Mouse (Mus musculus) embryonic facial prominence, embryonic 15.5 days (tissue): ENCODE results near the gene Gja10. TPM values are rescaled to one million over a fixed set of nuclear protein-coding genes. Genes with fewer than 3 reads are reported as not detected.

ENCODE experiments used
- ATAC-seq: fragments of 200-750 bp; cut with Nextera tagmentation; 2 replicates; pipeline ENCODE4 v1.8.0; 2017; ENCODE audit warnings: low read depth, moderate TSS enrichment; ENCODE audit not compliant: insufficient number of reproducible peaks, low FRiP score, low TSS enrichment
- H3K27ac ChIP-seq: fragments of 300-500 bp; sonication (generic); replicated peaks from 2 replicates; pipeline ENCODE4 v1.5.1; 2015; ENCODE audit warnings: mild to moderate bottlenecking, inconsistent platforms
- H3K27me3 ChIP-seq: fragments of 300-500 bp; sonication (generic); 2 replicates; pipeline ENCODE4 v1.6.1; 2015; ENCODE audit warnings: inconsistent platforms
- H3K36me3 ChIP-seq: fragments of 300-500 bp; sonication (generic); 2 replicates; pipeline ENCODE4 v1.6.1; 2015; ENCODE audit warnings: mild to moderate bottlenecking, inconsistent platforms
- H3K4me1 ChIP-seq: fragments of 300-500 bp; sonication (generic); 2 replicates; pipeline ENCODE4 v1.6.1; 2015; ENCODE audit warnings: inconsistent platforms
- H3K4me2 ChIP-seq: fragments of 300-500 bp; sonication (generic); replicated peaks from 2 replicates; pipeline ENCODE4 v1.6.1; 2015; ENCODE audit warnings: mild to moderate bottlenecking, inconsistent platforms
- H3K4me3 ChIP-seq: fragments of 300-500 bp; sonication (generic); replicated peaks from 2 replicates; pipeline ENCODE4 v1.5.1; 2015; ENCODE audit warnings: mild to moderate bottlenecking, inconsistent platforms
- H3K9ac ChIP-seq: fragments of 300-500 bp; sonication (generic); 2 replicates; pipeline ENCODE4 v1.6.1; 2015; ENCODE audit warnings: inconsistent platforms
- H3K9me3 ChIP-seq: fragments of 300-500 bp; sonication (generic); replicated peaks from 2 replicates; pipeline ENCODE4 v1.6.1; 2016; ENCODE audit warnings: inconsistent platforms
- WGBS: fragments of 180-500 bp; shearing (Covaris S2); methylation state at CpG from one replicate; pipeline ENCODE4 v1.1.7; 2015; 5-methylcytosine and 5-hydroxymethylcytosine counted together
- polyA plus RNA-seq: library from polyadenylated mRNA; unstranded; fragments of >200 nt; fragmentation: Nextera tagmentation; extraction: Ambion mirVana; gene quantifications from 2 replicates; pipeline ENCODE4 v1.2.1, GENCODE M21; 2015

Gja10 gene
- polyA plus RNA-seq, 1 experiment from 2014 or later: not detected

DNA sequence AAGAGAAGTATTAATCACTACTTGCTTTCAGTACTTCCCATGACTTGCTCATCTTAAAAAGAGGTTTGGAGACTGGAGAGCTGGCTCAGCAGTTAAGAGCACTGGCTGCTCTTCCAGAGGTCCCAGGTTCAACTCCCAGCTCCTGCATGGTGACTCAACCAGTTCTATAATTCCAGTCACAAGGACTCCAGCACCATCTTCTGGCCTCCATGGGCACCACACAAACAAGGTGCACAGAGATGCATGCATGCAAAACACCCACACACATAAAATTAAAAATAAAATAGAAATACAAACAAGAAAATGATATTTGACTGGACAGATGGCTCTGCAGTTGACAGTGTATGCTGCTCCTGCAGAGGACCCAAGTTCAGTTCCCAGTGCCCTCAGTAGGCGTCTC lies 28.0 kb downstream of the Gja10 start:
- Histone ChIP-seq H3K4me1 (0 out of 2 replicates have a peak, but pooled peaks cover 3% of the 10 kb centered on the region), H3K4me3 (no peak overlapping the region), H3K36me3 (peaks cover 5% of the 10 kb centered on the region; the same call in 1 of the 2 replicates), H3K9me3 (no peaks in the 10 kb centered on the region), H3K27me3 (no peaks in the 10 kb centered on the region), H3K27ac (no peak overlapping the region), H3K4me2 (no peak overlapping the region), H3K9ac (no peak overlapping the region)
- 74% methylated on average over 1 of the region's 1 CpGs for WGBS
- no peak for ATAC-seq

DNA sequence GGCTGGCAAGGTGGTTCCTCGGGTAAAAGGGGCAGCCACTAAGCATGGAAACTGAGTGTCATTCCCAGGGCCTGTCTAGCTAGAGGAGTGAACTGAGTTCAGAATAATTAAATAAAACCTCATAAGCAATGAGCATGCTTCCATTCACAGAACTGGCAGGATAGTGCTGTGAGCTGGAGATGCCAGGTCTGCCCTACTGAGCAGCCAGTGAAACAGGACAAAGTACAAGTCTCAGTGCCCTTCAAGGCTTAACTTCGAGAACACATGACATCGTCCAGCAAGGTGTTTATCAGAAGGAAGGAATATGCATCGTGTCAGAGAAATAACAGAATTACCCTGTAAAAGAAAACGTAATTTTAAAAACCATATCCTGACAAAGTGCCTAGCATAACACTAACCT lies 29.0 kb downstream of the Gja10 start:
- Histone ChIP-seq H3K27me3 (no peaks in the 10 kb centered on the region), H3K36me3 (peaks cover 5% of the 10 kb centered on the region; the same call in 1 of the 2 replicates), H3K4me2 (no peak overlapping the region), H3K27ac (no peak overlapping the region), H3K4me3 (no peak overlapping the region), H3K9ac (no peak overlapping the region), H3K9me3 (no peaks in the 10 kb centered on the region), H3K4me1 (0 out of 2 replicates have a peak, but pooled peaks cover 3% of the 10 kb centered on the region)
- 85% methylated on average over 5 of the region's 5 CpGs for WGBS
- ATAC-seq: no peak

DNA sequence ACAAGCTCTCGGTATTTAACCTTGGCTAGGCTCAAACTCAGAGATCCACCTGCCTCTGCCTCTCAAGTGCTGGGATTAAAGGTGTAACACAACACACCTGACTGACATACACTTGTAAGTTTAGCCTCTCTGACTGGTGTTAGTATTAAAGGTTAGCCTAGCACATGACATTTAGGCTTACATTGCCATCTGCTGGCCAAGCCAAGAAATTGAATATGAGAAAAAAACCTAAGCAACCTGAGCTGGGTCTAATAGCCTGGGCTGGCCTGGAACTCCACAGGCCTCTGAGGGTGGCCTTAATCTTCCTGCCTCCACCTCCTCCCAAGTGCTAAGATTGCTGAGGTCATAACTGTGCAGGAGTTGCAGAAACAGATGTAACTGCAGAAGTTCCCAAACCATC lies 30.4 kb downstream of the Gja10 start:
- Histone ChIP-seq H3K4me2 (no peak overlapping the region), H3K27me3 (no peaks in the 10 kb centered on the region), H3K27ac (no peak overlapping the region), H3K4me3 (no peak overlapping the region), H3K36me3 (no peaks in the 10 kb centered on the region), H3K9me3 (no peaks in the 10 kb centered on the region), H3K4me1 (0 out of 2 replicates have a peak, but pooled peaks cover 3% of the 10 kb centered on the region), H3K9ac (no peak overlapping the region)
- ATAC-seq: no peak
- WGBS: 62% methylated on average over 1 of the region's 1 CpGs

DNA sequence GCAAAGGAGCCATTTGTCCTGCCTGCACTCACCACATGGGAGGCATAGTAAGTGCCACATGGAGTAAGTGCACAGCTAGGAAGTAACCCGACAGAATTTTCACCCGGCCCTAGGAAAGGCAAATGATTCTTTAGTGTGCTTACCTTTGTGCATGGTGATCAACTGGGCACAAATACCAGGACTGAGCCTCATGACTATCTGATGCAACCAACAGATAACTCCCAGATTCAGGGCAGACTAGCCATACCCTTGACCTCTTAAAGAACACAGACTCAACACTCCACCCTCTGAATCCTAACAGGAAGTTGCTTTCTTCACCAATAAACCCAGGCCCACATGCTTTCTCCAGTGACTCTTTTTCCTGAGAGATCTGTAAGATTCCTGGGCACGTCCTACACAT lies 31.1 kb downstream of the Gja10 start:
- ATAC-seq: 0 out of 2 replicates have a peak, but pooled peaks have one; percentile 7
- no peaks in the 10 kb centered on the region for H3K27me3 ChIP-seq

DNA sequence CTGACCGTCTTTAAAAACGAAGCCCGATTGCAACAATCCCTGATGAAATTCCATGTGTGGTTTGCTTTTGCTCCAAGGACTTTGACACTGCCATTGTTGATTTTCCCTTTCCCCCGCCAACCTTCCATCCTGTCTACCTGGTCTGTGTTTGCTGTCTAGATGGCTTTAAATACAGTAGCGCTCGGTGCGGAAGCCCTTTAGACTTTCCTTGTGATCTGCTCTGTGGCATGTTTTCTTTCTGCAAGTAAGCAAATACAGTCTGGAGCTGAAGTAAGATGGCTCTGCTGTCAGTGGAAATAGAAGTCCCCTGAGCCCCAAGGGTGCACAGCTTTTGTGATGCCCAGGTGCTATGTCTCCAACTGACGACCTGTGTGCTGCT lies 31.6 kb downstream of the Gja10 start:
- ATAC-seq: no peak
- Histone ChIP-seq H3K9ac (no peak overlapping the region), H3K27me3 (no peaks in the 10 kb centered on the region), H3K4me3 (no peak overlapping the region), H3K9me3 (no peaks in the 10 kb centered on the region), H3K4me2 (no peak overlapping the region), H3K27ac (no peak overlapping the region), H3K36me3 (no peaks in the 10 kb centered on the region), H3K4me1 (0 out of 2 replicates have a peak, but pooled peaks cover 3% of the 10 kb centered on the region)
- WGBS: 76% methylated on average over 8 of the region's 8 CpGs

More for the DNA sequence above, 31.1 kb downstream of the Gja10 start:
- Histone ChIP-seq H3K9me3 (no peaks in the 10 kb centered on the region), H3K36me3 (no peaks in the 10 kb centered on the region), H3K27ac (no peak overlapping the region), H3K9ac (no peak overlapping the region), H3K4me3 (no peak overlapping the region), H3K4me2 (no peak overlapping the region), H3K4me1 (0 out of 2 replicates have a peak, but pooled peaks cover 3% of the 10 kb centered on the region)
- 61% methylated on average over 3 of the region's 3 CpGs for WGBS

DNA sequence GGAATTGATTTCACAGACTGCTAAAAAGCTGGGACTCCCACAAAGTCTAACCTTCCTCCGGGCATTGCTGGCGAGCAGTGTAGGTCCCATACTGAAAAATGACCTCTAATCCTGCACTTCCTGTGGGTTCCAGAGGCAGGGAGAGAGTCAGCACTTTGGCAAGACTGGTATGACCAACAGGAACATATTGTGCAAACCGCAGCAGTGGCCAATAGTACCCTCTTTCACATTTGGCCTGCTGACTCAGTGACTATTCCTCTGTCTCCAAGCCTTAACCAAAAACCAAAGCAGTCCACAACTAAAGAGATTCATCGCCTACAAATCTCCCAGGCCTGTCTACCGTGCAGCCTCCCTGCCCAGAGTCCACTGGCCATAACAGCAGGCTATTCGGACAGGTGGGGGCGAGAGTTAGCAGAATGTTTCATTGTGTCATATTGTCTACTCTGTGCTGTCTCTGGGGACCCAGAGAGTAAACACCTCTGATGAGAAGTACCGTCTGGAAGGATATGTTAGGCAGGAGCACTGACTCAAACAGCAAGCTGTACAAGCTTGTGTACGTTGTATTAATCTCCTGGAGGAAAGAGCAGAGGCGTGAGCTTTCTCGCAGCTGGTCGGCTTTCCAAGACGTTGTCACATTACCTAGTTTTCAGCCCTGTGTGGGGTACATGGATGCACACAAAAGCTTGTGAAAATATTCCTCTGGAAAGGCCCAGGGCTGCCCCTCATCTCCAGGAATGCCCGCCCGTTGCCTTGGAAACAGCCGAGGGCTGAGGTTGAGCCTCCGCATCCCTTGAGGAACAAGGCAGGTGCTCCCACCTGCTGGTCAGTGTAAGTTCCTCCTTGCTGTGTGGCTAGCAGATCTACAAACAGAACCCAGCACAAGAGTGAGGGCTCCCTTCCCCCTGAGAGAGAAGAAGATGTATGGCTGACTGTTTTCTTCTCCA lies 32.3 kb downstream of the Gja10 start:
- no peak overlapping the region for H3K9ac ChIP-seq
- H3K4me3 ChIP-seq: no peak overlapping the region
- no peaks in the 10 kb centered on the region for H3K9me3 ChIP-seq
- no peak for ATAC-seq
- no peaks in the 10 kb centered on the region for H3K36me3 ChIP-seq
- 58% methylated on average over 17 of the region's 17 CpGs for WGBS
- H3K4me2 ChIP-seq: no peak overlapping the region
- H3K27me3 ChIP-seq: no peaks in the 10 kb centered on the region
- no peak overlapping the region for H3K27ac ChIP-seq
- H3K4me1 ChIP-seq: 0 out of 2 replicates have a peak, but pooled peaks cover 2% of the 10 kb centered on the region

DNA sequence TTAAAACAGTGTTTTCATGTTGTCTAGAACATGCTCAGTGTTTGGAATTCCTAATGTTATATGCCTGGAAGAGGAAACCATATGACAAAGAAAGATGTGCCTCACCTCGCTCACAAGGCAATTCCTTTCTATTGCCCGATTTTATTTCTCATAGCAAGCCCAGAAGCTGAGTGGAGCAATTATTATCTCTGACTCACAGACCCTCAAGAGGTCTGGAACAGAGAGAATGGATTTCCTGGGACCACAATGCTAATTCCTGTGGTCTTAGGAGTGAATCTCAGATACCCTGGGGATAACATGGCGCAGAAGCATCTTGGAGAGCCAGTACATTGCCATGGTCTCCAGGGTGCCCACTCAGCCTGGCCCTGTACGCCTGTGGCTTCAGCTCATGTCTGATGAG lies 33.5 kb downstream of the Gja10 start:
- H3K9me3 ChIP-seq: no peaks in the 10 kb centered on the region
- no peak for ATAC-seq

DNA sequence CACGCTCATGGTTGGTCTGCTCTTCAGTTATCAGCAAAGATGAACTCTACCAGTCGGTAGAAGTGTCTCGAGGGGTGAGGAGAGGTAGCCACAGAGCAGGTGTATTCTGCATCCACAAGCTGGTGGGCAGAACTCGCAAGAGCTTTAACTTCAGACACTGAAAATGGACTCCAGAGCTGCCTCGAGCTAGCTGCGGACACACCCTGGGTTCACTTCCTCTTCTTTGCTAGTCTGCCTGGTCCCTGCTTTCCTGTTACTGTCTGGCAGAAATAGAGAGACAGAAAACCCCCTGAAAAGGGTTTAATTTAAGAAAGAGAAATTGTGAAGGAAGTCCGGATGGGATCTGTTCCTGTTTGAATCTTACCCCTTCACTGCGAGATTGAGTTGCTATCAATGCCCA lies 37.6 kb downstream of the Gja10 start:
- Histone ChIP-seq H3K27ac (no peak overlapping the region), H3K27me3 (no peaks in the 10 kb centered on the region), H3K4me1 (no peaks in the 10 kb centered on the region), H3K9me3 (no peaks in the 10 kb centered on the region), H3K4me3 (no peak overlapping the region), H3K4me2 (no peak overlapping the region), H3K9ac (no peak overlapping the region), H3K36me3 (peaks cover 10% of the 10 kb centered on the region; the same call in 1 of the 2 replicates)
- WGBS: 84% methylated on average over 8 of the region's 8 CpGs
- no peak for ATAC-seq

More for the DNA sequence above, 33.5 kb downstream of the Gja10 start:
- Histone ChIP-seq H3K36me3 (no peaks in the 10 kb centered on the region), H3K9ac (no peak overlapping the region), H3K4me1 (no peaks in the 10 kb centered on the region), H3K27ac (no peak overlapping the region), H3K4me3 (no peak overlapping the region), H3K27me3 (no peaks in the 10 kb centered on the region), H3K4me2 (no peak overlapping the region)
- 62% methylated on average over 4 of the region's 4 CpGs for WGBS

DNA sequence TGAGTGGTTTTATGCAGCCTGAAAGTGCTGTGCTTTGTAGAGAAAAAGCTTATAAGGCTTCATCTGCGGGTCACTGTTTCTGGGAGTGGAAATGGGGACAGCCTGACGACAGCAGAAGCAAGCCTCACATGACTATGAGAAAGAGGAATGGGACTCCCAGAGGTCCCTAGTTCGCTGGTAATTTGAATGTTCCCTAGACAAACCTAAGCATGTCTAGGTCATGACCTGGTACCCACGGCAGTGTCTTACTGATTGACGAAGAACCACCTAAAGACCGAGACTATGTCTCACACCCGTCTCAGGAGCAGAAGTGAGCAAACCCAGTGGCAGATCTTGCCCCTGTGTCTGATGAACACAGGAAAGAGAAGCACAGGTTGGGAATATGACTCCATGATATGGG lies 38.1 kb downstream of the Gja10 start:
- no peak for ATAC-seq

DNA sequence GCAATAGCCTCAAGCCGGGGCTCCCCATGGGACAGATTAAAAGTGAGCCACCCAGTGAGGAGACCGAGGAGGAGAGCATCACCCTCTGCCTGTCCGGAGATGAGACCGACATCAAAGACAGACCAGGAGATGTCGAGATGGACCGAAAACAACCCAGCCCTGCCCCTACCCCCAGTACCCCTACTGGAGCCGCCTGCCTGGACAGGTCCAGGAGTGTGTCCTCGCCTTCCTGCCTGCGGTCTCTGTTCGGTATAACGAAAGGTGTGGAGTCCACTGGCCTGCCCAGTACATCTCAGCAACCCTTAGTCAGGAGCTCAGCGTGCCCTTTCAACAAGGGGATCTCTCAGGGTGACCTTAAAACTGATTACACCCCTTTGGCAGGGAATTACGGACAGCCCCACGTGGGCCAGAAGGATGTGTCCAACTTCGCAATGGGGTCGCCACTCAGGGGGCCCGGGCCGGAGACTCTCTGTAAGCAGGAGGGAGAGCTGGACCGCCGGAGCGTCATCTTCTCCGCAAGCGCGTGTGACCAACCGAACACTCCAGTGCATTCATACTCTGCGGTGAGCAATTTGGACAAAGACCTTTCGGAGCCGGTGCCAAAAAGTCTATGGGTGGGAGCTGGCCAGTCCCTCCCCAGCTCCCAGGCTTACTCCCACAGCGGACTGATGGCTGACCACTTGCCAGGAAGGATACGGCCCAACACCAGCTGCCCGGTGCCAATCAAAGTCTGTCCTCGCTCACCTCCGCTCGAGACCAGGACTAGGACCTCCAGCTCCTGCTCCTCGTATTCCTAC lies 40.0 kb downstream of the Gja10 start:
- Histone ChIP-seq H3K27me3 (no peaks in the 10 kb centered on the region), H3K4me3 (no peak overlapping the region), H3K27ac (no peak overlapping the region), H3K4me2 (no peak overlapping the region), H3K36me3 (peaks cover 10% of the 10 kb centered on the region; the same call in 1 of the 2 replicates), H3K9me3 (no peaks in the 10 kb centered on the region), H3K4me1 (no peaks in the 10 kb centered on the region), H3K9ac (no peak overlapping the region)
- 94% methylated on average over 35 of the region's 35 CpGs for WGBS
- no peak for ATAC-seq

More for the DNA sequence above, 38.1 kb downstream of the Gja10 start:
- H3K9ac ChIP-seq: no peak overlapping the region
- H3K4me1 ChIP-seq: no peaks in the 10 kb centered on the region
- H3K27ac ChIP-seq: no peak overlapping the region
- no peak overlapping the region for H3K4me2 ChIP-seq
- no peak overlapping the region for H3K4me3 ChIP-seq
- H3K36me3 ChIP-seq: peaks cover 10% of the 10 kb centered on the region; the same call in 1 of the 2 replicates
- H3K9me3 ChIP-seq: no peaks in the 10 kb centered on the region
- 81% methylated on average over 7 of the region's 7 CpGs for WGBS
- H3K27me3 ChIP-seq: no peaks in the 10 kb centered on the region

DNA sequence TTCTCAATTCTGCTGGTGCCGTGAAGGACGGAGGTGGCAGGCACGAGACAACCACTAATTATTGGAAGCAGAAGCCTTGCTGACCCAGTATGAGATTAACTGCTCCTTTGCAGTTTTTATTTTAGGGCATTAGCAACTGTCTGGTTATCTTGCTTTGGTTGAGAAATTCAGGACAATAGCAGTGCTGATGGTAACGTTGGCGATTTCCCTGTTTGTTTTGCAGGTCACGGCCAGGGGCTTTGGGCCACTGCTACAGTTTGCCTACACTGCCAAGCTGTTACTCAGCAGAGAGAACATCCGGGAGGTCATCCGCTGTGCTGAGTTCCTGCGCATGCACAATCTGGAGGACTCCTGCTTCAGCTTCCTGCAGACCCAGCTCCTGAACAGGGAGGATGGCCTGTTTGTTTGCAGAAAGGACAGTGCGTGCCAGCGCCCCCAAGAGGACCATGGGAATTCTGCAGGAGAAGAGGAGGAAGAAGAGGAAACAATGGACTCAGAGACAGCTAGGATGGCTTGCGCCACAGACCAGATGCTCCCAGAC lies 40.9 kb downstream of the Gja10 start:
- ATAC-seq: no peak
- Histone ChIP-seq H3K4me2 (no peak overlapping the region), H3K4me1 (no peaks in the 10 kb centered on the region), H3K4me3 (no peak overlapping the region), H3K27me3 (no peaks in the 10 kb centered on the region), H3K36me3 (peaks cover 10% of the 10 kb centered on the region; the same call in 1 of the 2 replicates), H3K9me3 (no peaks in the 10 kb centered on the region), H3K9ac (no peak overlapping the region), H3K27ac (no peak overlapping the region)
- 56% methylated on average over 12 of the region's 12 CpGs for WGBS
